Mouse (Mus musculus): ENCODE measurements at regions not wholly inside any gene's neighbourhood (a gene's known extent, or its start where the extent isn't known, plus 50 kb on each side); places are given as distances from the start of the nearest gene placed in this dataset.
"Not testable (repeated sequence)": the region's sequence is repeated elsewhere in the genome, so short reads cannot be mapped to it uniquely, and the experiment has no call there.

DNA sequence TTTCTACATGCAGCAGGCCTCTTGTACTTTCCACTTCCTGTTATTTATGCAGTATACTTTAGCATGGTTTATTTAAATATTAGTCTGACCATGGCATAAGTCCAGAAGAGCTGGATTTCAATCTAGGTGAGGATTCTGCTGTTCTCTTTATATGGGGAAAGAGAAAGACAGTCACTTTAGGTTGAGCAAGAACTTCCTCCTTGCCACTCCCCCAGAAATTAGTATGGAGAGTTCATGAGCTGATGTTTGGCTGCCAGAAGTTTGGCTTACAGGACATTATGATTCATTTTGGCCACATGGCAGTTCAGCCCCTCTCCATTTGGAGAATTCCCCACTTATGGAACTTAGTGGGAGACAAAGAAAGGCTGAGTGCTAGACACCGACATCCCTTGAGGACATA lies 130.8 kb downstream of the Arrdc3 start:
- Histone ChIP-seq H3K36me3 (no peaks in the 10 kb centered on the region), H3K27ac (ENCODE audit: poor library complexity, severe bottlenecking) (no peak overlapping the region), H3K27me3 (replicated peaks) (no peaks in the 10 kb centered on the region), H3K4me1 (replicated peaks) (no peaks in the 10 kb centered on the region), H3K9me3 (replicated peaks) (no peaks in the 10 kb centered on the region), H3K4me2 (no peak overlapping the region), H3K9ac (no peak overlapping the region), H3K4me3 (no peak overlapping the region)
- WGBS: 77% methylated on average over 1 of the region's 1 CpGs
- no peak for ATAC-seq (ENCODE audit: insufficient number of reproducible peaks, low FRiP score)

GRCm38 (mm10) chr13:81020106-81020747 lies 137.0 kb downstream of the Arrdc3 start:
- no peaks in the 10 kb centered on the region for H3K9me3 ChIP-seq (replicated peaks)
- H3K27ac ChIP-seq (ENCODE audit: poor library complexity, severe bottlenecking): no peak overlapping the region
- H3K9ac ChIP-seq: no peak overlapping the region
- no peak overlapping the region for H3K4me2 ChIP-seq
- no peak for ATAC-seq (ENCODE audit: insufficient number of reproducible peaks, low FRiP score)
- no peak overlapping the region for H3K4me3 ChIP-seq
- 80% methylated on average over 3 of the region's 3 CpGs for WGBS
- H3K27me3 ChIP-seq (replicated peaks): no peaks in the 10 kb centered on the region
- no peaks in the 10 kb centered on the region for H3K4me1 ChIP-seq (replicated peaks)
- H3K36me3 ChIP-seq: no peaks in the 10 kb centered on the region

DNA sequence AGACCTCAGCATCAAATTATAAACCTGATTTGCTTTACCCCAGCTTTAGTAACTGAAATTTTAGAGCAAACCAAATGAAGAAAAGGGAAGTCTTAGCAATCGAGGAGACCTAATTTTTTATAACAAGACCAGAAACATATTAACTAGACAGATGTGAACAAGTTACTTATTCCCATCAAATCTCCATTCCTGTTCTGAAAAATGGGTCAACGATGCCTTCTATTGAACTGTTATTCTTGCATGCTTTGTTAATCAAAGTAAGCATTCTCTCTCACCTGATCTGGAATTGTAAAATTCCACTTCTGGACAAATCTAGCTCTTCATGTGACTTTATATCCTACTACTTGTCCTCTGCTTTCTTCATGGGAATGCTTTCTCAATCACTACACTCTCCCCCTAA lies 137.6 kb downstream of the Arrdc3 start:
- Histone ChIP-seq H3K4me1 (replicated peaks) (no peaks in the 10 kb centered on the region), H3K4me3 (no peak overlapping the region)
- 72% methylated on average over 2 of the region's 2 CpGs for WGBS

GRCm38 (mm10) chr13:81022410-81022809 lies 139.2 kb downstream of the Arrdc3 start:
- no peaks in the 10 kb centered on the region for H3K9me3 ChIP-seq (replicated peaks)

More for the DNA sequence above, 137.6 kb downstream of the Arrdc3 start:
- H3K27ac ChIP-seq (ENCODE audit: poor library complexity, severe bottlenecking): no peak overlapping the region
- no peaks in the 10 kb centered on the region for H3K27me3 ChIP-seq (replicated peaks)
- no peak overlapping the region for H3K4me2 ChIP-seq
- no peak overlapping the region for H3K9ac ChIP-seq
- no peaks in the 10 kb centered on the region for H3K9me3 ChIP-seq (replicated peaks)
- H3K36me3 ChIP-seq: no peaks in the 10 kb centered on the region
- ATAC-seq (ENCODE audit: insufficient number of reproducible peaks, low FRiP score): no peak

DNA sequence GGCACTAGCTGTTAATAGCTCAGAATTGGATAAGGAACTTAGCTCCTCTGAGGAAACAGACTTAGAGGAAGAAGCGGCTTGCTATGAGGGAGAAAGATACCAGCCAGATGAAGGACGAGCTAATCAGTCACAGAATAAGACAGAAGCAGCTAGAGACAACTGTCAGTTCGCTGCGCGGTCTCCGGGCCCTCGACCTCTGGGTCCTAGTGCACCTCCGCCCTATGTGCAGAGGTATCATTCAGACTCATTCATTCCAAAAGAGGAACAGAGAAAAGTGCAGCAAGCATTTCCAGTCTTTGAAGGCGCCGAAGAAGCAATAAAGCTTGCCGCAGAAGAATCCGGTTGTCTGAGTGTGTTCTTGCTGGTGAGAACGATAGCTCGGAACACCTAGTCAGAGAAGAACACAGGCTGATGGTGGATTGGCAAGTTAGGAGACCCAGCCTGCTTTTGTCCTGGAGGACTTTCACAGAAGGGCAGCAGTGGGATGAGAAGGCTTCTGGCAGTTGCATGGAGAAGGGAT lies 142.1 kb downstream of the Arrdc3 start:
- H3K4me2 ChIP-seq; H3K9me3 ChIP-seq (replicated peaks); H3K36me3 ChIP-seq; H3K4me1 ChIP-seq (replicated peaks); H3K27ac ChIP-seq (ENCODE audit: poor library complexity, severe bottlenecking); H3K27me3 ChIP-seq (replicated peaks); ATAC-seq (ENCODE audit: insufficient number of reproducible peaks, low FRiP score); H3K4me3 ChIP-seq; H3K9ac ChIP-seq: not testable (repeated sequence)
- WGBS: 86% methylated on average over 14 of the region's 14 CpGs

More at GRCm38 (mm10) chr13:81022410-81022809, 139.2 kb downstream of the Arrdc3 start:
- no peak overlapping the region for H3K4me2 ChIP-seq
- H3K4me1 ChIP-seq (replicated peaks): no peaks in the 10 kb centered on the region
- no peak for ATAC-seq (ENCODE audit: insufficient number of reproducible peaks, low FRiP score)
- H3K36me3 ChIP-seq: no peaks in the 10 kb centered on the region
- 71% methylated on average over 1 of the region's 1 CpGs for whole genome bisulfite sequencing
- no peak overlapping the region for H3K4me3 ChIP-seq
- H3K9ac ChIP-seq: no peak overlapping the region
- no peaks in the 10 kb centered on the region for H3K27me3 ChIP-seq (replicated peaks)
- no peak overlapping the region for H3K27ac ChIP-seq (ENCODE audit: poor library complexity, severe bottlenecking)

- H3K27ac ChIP-seq (ENCODE audit: poor library complexity, severe bottlenecking): no peak overlapping the region
- no peaks in the 10 kb centered on the region for H3K27me3 ChIP-seq (replicated peaks)
- H3K9me3 ChIP-seq (replicated peaks): no peaks in the 10 kb centered on the region
- no peak for ATAC-seq (ENCODE audit: insufficient number of reproducible peaks, low FRiP score)
- H3K36me3 ChIP-seq: no peaks in the 10 kb centered on the region
- H3K4me3 ChIP-seq: no peak overlapping the region
- no peaks in the 10 kb centered on the region for H3K4me1 ChIP-seq (replicated peaks)
- no peak overlapping the region for H3K9ac ChIP-seq
- 83% methylated on average over 1 of the region's 1 CpGs for WGBS
- H3K4me2 ChIP-seq: no peak overlapping the region
Measured at GRCm38 (mm10) chr13:81037316-81037715, 154.1 kb downstream of the Arrdc3 start.

- no peak overlapping the region for H3K9ac ChIP-seq
- H3K27ac ChIP-seq (ENCODE audit: poor library complexity, severe bottlenecking): no peak overlapping the region
- H3K4me2 ChIP-seq: no peak overlapping the region
- WGBS: 82% methylated on average over 4 of the region's 4 CpGs
- no peaks in the 10 kb centered on the region for H3K36me3 ChIP-seq
- H3K9me3 ChIP-seq (replicated peaks): no peaks in the 10 kb centered on the region
- H3K4me1 ChIP-seq (replicated peaks): no peaks in the 10 kb centered on the region
- no peak overlapping the region for H3K4me3 ChIP-seq
- H3K27me3 ChIP-seq (replicated peaks): no peaks in the 10 kb centered on the region
- ATAC-seq (ENCODE audit: insufficient number of reproducible peaks, low FRiP score): no peak
Measured at GRCm38 (mm10) chr13:81038736-81039135, 155.6 kb downstream of the Arrdc3 start.

DNA sequence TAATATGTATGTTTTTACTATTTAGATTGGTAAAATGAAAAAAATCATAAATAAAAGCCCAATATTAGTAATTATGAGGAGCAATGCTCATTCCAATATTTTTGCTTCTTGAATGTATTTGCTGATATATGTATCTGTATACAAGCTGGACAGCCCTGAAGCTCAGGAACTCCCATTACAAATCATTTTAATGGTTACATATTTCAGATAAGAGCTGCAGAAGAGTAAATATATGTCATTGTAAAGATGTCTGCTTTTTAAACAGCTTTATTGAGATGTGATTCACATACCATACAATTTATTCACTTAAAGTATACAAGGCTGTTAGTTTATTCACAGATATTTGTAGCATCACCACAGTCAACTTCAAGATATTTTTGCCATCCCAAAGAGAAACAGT lies 157.3 kb downstream of the Arrdc3 start:
- Histone ChIP-seq H3K4me1 (replicated peaks) (no peaks in the 10 kb centered on the region), H3K9me3 (replicated peaks) (no peaks in the 10 kb centered on the region), H3K27me3 (replicated peaks) (no peaks in the 10 kb centered on the region), H3K4me2 (no peak overlapping the region), H3K36me3 (no peaks in the 10 kb centered on the region), H3K9ac (no peak overlapping the region), H3K4me3 (no peak overlapping the region), H3K27ac (ENCODE audit: poor library complexity, severe bottlenecking) (no peak overlapping the region)
- no peak for ATAC-seq (ENCODE audit: insufficient number of reproducible peaks, low FRiP score)

GRCm38 (mm10) chr13:81041646-81042045 lies 158.5 kb downstream of the Arrdc3 start:
- H3K36me3 ChIP-seq: no peaks in the 10 kb centered on the region
- 76% methylated on average over 3 of the region's 3 CpGs for WGBS

More at GRCm38 (mm10) chr13:81041646-81042045, 158.5 kb downstream of the Arrdc3 start:
- H3K4me3 ChIP-seq: no peak overlapping the region
- no peak overlapping the region for H3K9ac ChIP-seq
- no peaks in the 10 kb centered on the region for H3K9me3 ChIP-seq (replicated peaks)
- H3K27me3 ChIP-seq (replicated peaks): no peaks in the 10 kb centered on the region
- ATAC-seq (ENCODE audit: insufficient number of reproducible peaks, low FRiP score): no peak
- no peak overlapping the region for H3K4me2 ChIP-seq
- H3K27ac ChIP-seq (ENCODE audit: poor library complexity, severe bottlenecking): no peak overlapping the region
- H3K4me1 ChIP-seq (replicated peaks): no peaks in the 10 kb centered on the region
